Mouse (Mus musculus): ENCODE measurements around the gene Gm2310. TPM values are rescaled to one million over a fixed set of nuclear protein-coding genes. Genes with fewer than 3 reads are reported as not detected.

Gm2310 gene
- polyA plus RNA-seq, 1 experiment from 2014 or later, result not detected

GRCm38 (mm10) chr15:8485261-8485660 lies 34.5 kb downstream of the Gm2310 start:
- ATAC-seq (ENCODE audit: insufficient number of reproducible peaks, low FRiP score), result no peak
- 74% methylated on average over 6 of the region's 6 CpGs for WGBS

GRCm38 (mm10) chr15:8469006-8469575 lies 50.7 kb downstream of the Gm2310 start:
- Histone ChIP-seq H3K9me3 (replicated peaks) (no peaks in the 10 kb centered on the region), H3K27me3 (replicated peaks) (no peaks in the 10 kb centered on the region), H3K27ac (ENCODE audit: poor library complexity, severe bottlenecking) (no peak overlapping the region), H3K4me1 (replicated peaks) (no peaks in the 10 kb centered on the region), H3K9ac (no peak overlapping the region), H3K4me3 (no peak overlapping the region), H3K4me2 (no peak overlapping the region), H3K36me3 (no peaks in the 10 kb centered on the region)
- WGBS, result 52% methylated on average over 4 of the region's 4 CpGs
- no peak for ATAC-seq (ENCODE audit: insufficient number of reproducible peaks, low FRiP score)

More at GRCm38 (mm10) chr15:8485261-8485660, 34.5 kb downstream of the Gm2310 start:
- no peaks in the 10 kb centered on the region for H3K27me3 ChIP-seq (replicated peaks)
- H3K4me1 ChIP-seq (replicated peaks), result no peaks in the 10 kb centered on the region
- H3K4me2 ChIP-seq, result no peak overlapping the region
- H3K36me3 ChIP-seq, result no peaks in the 10 kb centered on the region
- no peak overlapping the region for H3K9ac ChIP-seq
- H3K9me3 ChIP-seq (replicated peaks), result no peaks in the 10 kb centered on the region
- no peak overlapping the region for H3K4me3 ChIP-seq
- H3K27ac ChIP-seq (ENCODE audit: poor library complexity, severe bottlenecking), result no peak overlapping the region

Other genes with a start within 250 kb of the Gm2310 start
- gene Nipbl, start 75.5 kb downstream of the Gm2310 start, polyA plus RNA-seq (2016; fragmentation: Nextera tagmentation; extraction: Ambion mirVana), result 13.3 and 13.6 TPM in 2 replicates
- 19.7 and 19.9 TPM in 2 replicates for gene Slc1a3, start 190.8 kb upstream of the Gm2310 start, polyA plus RNA-seq (2016; fragmentation: Nextera tagmentation; extraction: Ambion mirVana)

All from heart, embryonic 12.5 days (tissue).